Mouse (Mus musculus) heart, embryonic 10.5 days (tissue): ENCODE results near the gene Inca1. TPM values are rescaled to one million over a fixed set of nuclear protein-coding genes. Genes with fewer than 3 reads are reported as not detected.

ENCODE experiments used
- DNase-seq: peaks from one replicate; pipeline ENCODE4 v3.0.0-alpha.2; 2017; ENCODE audit warnings: low spot score
- H3K27ac ChIP-seq: fragments of 300-500 bp; sonication (generic); 2 replicates; pipeline ENCODE4 v1.5.1; 2016; ENCODE audit warnings: mild to moderate bottlenecking
- H3K27me3 ChIP-seq: fragments of 300-500 bp; sonication (generic); 2 replicates; pipeline ENCODE4 v1.6.1; 2016; ENCODE audit warnings: mild to moderate bottlenecking; ENCODE audit not compliant: poor library complexity, insufficient read depth, severe bottlenecking
- H3K36me3 ChIP-seq: fragments of 300-500 bp; sonication (generic); 2 replicates; pipeline ENCODE4 v1.6.1; 2016; ENCODE audit warnings: mild to moderate bottlenecking, moderate library complexity
- H3K4me1 ChIP-seq: fragments of 300-500 bp; sonication (generic); 2 replicates; pipeline ENCODE4 v1.6.1; 2016; ENCODE audit warnings: mild to moderate bottlenecking
- H3K4me3 ChIP-seq: fragments of 300-500 bp; sonication (generic); 2 replicates; pipeline ENCODE4 v1.5.1; 2016; ENCODE audit warnings: mild to moderate bottlenecking, moderate library complexity
- H3K9me3 ChIP-seq: fragments of 300-500 bp; sonication (generic); 2 replicates; pipeline ENCODE4 v1.6.1; 2016; ENCODE audit warnings: mild to moderate bottlenecking, moderate library complexity
- WGBS: fragments of 180-500 bp; shearing (Covaris S2); methylation state at CpG from one replicate; pipeline ENCODE4 v1.1.7; 2016; 5-methylcytosine and 5-hydroxymethylcytosine counted together
- polyA plus RNA-seq: library from polyadenylated mRNA; unstranded; fragments of >200 nt; fragmentation: Nextera tagmentation; extraction: Ambion mirVana; gene quantifications from 2 replicates; pipeline ENCODE4 v1.2.1, GENCODE M21; 2016

Inca1 gene
- polyA plus RNA-seq, 1 experiment from 2014 or later = 1.6 TPM

- no peaks in the 10 kb centered on the region for H3K27me3 ChIP-seq
- no peak overlapping the region for H3K4me3 ChIP-seq
- peaks cover 98% of the 10 kb centered on the region for H3K36me3 ChIP-seq
- H3K27ac ChIP-seq = no peak overlapping the region
- no peak for DNase-seq
- WGBS = 92% methylated on average over 9 of the region's 9 CpGs
- H3K9me3 ChIP-seq = no peaks in the 10 kb centered on the region
- H3K4me1 ChIP-seq = peaks cover 3% of the 10 kb centered on the region; the same call in 1 of the 2 replicates
These were observed 24.8 kb upstream of the Inca1 start for GRCm38 (mm10) chr11:70724706-70725105.

- DNase-seq = no peak
- no peaks in the 10 kb centered on the region for H3K27me3 ChIP-seq
- WGBS = 83% methylated on average over 3 of the region's 3 CpGs
- no peaks in the 10 kb centered on the region; the same call in 1 of the 2 replicates for H3K4me1 ChIP-seq
- no peaks in the 10 kb centered on the region for H3K9me3 ChIP-seq
- no peak overlapping the region for H3K27ac ChIP-seq
- H3K4me3 ChIP-seq = no peak overlapping the region
- H3K36me3 ChIP-seq = peaks cover 100% of the 10 kb centered on the region
These were observed 21.1 kb upstream of the Inca1 start for GRCm38 (mm10) chr11:70721072-70721471.

DNA sequence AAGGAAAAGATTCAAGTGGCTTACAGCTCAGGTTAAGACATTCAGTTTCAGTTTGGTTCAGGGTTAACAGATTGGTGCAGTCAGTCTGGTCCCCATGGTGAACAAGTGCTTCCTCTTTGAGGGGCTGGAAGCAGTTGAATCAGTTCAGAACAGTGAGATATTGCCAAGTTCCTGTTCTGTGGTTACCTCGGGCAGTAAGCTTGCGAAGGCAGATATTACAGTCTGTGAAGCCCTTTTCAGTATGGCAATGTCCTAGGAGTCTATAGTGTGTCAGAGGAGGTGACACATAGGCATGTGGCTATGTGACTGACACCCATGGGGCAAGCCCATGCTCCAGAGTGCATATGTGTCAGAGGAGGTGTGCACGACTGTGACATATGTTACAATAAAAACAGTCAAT is 20.6 kb upstream of the Inca1 start:
- no peak overlapping the region for H3K27ac ChIP-seq
- 88% methylated on average over 3 of the region's 3 CpGs for WGBS
- H3K9me3 ChIP-seq = no peaks in the 10 kb centered on the region
- H3K27me3 ChIP-seq = no peaks in the 10 kb centered on the region
- no peak for DNase-seq
- peaks cover 99% of the 10 kb centered on the region for H3K36me3 ChIP-seq
- no peaks in the 10 kb centered on the region for H3K4me1 ChIP-seq
- no peak overlapping the region for H3K4me3 ChIP-seq

DNA sequence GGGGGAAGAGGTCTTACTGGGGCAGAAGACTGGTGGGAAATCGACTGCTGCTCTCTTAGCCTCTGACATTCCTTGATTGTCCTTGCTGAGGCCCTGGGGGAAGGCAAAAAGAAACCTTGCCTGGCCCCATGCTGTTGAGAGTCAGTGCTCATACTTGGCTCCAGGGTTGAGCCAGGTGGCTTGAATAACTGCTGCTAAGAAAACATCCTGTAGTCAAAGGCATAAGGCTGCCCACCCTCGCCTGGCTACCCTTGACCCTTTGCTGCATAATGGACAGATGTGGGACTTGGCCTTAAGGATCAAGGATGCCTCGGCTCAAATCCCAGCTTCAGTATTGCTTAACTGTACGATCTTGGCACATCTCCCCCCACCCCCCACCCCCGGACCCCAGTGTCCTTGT is 18.5 kb upstream of the Inca1 start:
- Histone ChIP-seq H3K27me3 (no peaks in the 10 kb centered on the region), H3K9me3 (no peaks in the 10 kb centered on the region), H3K27ac (no peak overlapping the region), H3K4me1 (no peaks in the 10 kb centered on the region), H3K4me3 (no peak overlapping the region), H3K36me3 (peaks cover 90% of the 10 kb centered on the region)
- 72% methylated on average over 5 of the region's 5 CpGs for WGBS
- DNase-seq = no peak

GRCm38 (mm10) chr11:70715832-70716231 is 15.9 kb upstream of the Inca1 start:
- no peaks in the 10 kb centered on the region for H3K9me3 ChIP-seq
- H3K27ac ChIP-seq = no peak overlapping the region
- no peak overlapping the region for H3K4me3 ChIP-seq
- no peak for DNase-seq
- H3K4me1 ChIP-seq = no peaks in the 10 kb centered on the region
- H3K36me3 ChIP-seq = peaks cover 86% of the 10 kb centered on the region
- WGBS = 81% methylated on average over 6 of the region's 6 CpGs
- H3K27me3 ChIP-seq = no peaks in the 10 kb centered on the region

DNA sequence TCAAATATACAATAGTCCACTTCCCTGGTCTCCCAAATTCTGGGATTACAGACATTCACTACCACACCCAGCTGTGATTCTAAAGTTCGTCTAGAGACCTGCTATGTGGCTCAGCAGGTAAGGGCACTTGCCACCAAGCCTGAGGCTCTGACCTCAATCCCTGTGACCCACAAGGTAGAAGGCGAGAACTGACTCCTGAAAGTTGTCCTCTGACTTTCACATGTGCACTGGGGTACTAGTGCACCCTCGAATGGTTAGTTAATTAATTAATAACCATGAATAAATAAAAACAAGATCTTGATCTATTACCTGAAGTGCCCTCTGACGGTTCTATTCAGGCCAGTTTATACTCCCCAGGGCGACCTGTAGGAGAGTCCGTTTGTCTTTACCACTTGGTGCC is 13.3 kb upstream of the Inca1 start:
- Histone ChIP-seq H3K27me3 (no peaks in the 10 kb centered on the region), H3K9me3 (no peaks in the 10 kb centered on the region), H3K4me3 (no peak overlapping the region), H3K4me1 (no peaks in the 10 kb centered on the region), H3K36me3 (peaks cover 86% of the 10 kb centered on the region), H3K27ac (no peak overlapping the region)
- 86% methylated on average over 6 of the region's 6 CpGs for WGBS
- no peak for DNase-seq

DNA sequence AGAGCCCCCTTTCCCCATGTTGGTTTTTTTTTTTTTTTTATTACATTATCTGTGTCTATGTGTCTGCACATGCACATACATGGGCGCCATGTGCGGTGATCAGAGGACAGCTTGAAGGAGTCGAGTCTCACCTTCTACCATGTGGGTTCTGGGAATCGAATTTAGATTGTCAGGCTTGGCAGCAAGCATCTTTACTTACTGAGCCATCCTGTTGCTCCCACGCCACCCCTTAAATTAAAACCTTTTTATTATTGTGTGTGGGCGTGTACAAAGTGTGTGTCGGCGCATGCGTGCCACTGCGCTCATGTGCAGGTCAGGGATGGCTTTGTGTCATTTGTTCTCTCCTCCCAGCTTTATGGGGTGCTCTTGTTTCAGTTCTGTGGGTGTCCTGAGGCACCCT is 11.1 kb upstream of the Inca1 start:
- WGBS = 93% methylated on average over 10 of the region's 10 CpGs
- peaks cover 86% of the 10 kb centered on the region for H3K36me3 ChIP-seq
- DNase-seq = peak; percentile 36
- no peaks in the 10 kb centered on the region for H3K4me1 ChIP-seq
- no peaks in the 10 kb centered on the region for H3K27me3 ChIP-seq
- no peak overlapping the region for H3K27ac ChIP-seq
- no peak overlapping the region for H3K4me3 ChIP-seq
- H3K9me3 ChIP-seq = no peaks in the 10 kb centered on the region

- no peak for DNase-seq
- peaks cover 87% of the 10 kb centered on the region for H3K36me3 ChIP-seq
- H3K9me3 ChIP-seq = no peaks in the 10 kb centered on the region
- no peaks in the 10 kb centered on the region for H3K27me3 ChIP-seq
- H3K4me1 ChIP-seq = peaks cover 27% of the 10 kb centered on the region
- 78% methylated on average over 3 of the region's 3 CpGs for WGBS
- no peak overlapping the region for H3K27ac ChIP-seq
- H3K4me3 ChIP-seq = no peak overlapping the region
These were observed 6.2 kb upstream of the Inca1 start for GRCm38 (mm10) chr11:70706127-70706526.

- DNase-seq = no peak
- Histone ChIP-seq H3K4me3 (peak overlapping the region; percentile 79), H3K27me3 (no peaks in the 10 kb centered on the region), H3K4me1 (peaks cover 37% of the 10 kb centered on the region), H3K27ac (peak overlapping the region; percentile 99; the same call in 1 of the 2 replicates), H3K36me3 (peaks cover 54% of the 10 kb centered on the region), H3K9me3 (no peaks in the 10 kb centered on the region)
- 43% methylated on average over 6 of the region's 6 CpGs for WGBS
These were observed 2.8 kb upstream of the Inca1 start for GRCm38 (mm10) chr11:70702781-70703180.

- H3K4me1 ChIP-seq = peaks cover 37% of the 10 kb centered on the region
- H3K27ac ChIP-seq = peak overlapping the region; percentile 99
- WGBS = 69% methylated on average over 6 of the region's 6 CpGs
- no peaks in the 10 kb centered on the region for H3K9me3 ChIP-seq
- H3K4me3 ChIP-seq = peak overlapping the region; percentile 79
- H3K27me3 ChIP-seq = no peaks in the 10 kb centered on the region
- DNase-seq = no peak
- peaks cover 48% of the 10 kb centered on the region for H3K36me3 ChIP-seq
These were observed 2.2 kb upstream of the Inca1 start for GRCm38 (mm10) chr11:70701984-70702733.

- no peaks in the 10 kb centered on the region for H3K27me3 ChIP-seq
- peak overlapping the region; percentile 99 for H3K27ac ChIP-seq
- peaks cover 41% of the 10 kb centered on the region for H3K36me3 ChIP-seq
- peak overlapping the region; percentile 79 for H3K4me3 ChIP-seq
- H3K9me3 ChIP-seq = no peaks in the 10 kb centered on the region
- 11% methylated on average over 10 of the region's 10 CpGs for WGBS
- no peak for DNase-seq
- peaks cover 37% of the 10 kb centered on the region for H3K4me1 ChIP-seq
These were observed 1.4 kb upstream of the Inca1 start for GRCm38 (mm10) chr11:70701221-70701955.

GRCm38 (mm10) chr11:70700613-70701012 is 658 bp upstream of the Inca1 start:
- H3K9me3 ChIP-seq = no peaks in the 10 kb centered on the region
- peak overlapping the region; percentile 79 for H3K4me3 ChIP-seq
- H3K27me3 ChIP-seq = no peaks in the 10 kb centered on the region
- WGBS = under 1% methylated on average over 34 of the region's 34 CpGs
- peak overlapping the region; percentile 99 for H3K27ac ChIP-seq
- peak; percentile 84 for DNase-seq
- H3K36me3 ChIP-seq = peaks cover 33% of the 10 kb centered on the region
- H3K4me1 ChIP-seq = peaks cover 37% of the 10 kb centered on the region

GRCm38 (mm10) chr11:70699051-70699450 is 904 bp downstream of the Inca1 start:
- no peaks in the 10 kb centered on the region for H3K9me3 ChIP-seq
- WGBS = 55% methylated on average over 2 of the region's 2 CpGs
- H3K4me1 ChIP-seq = peaks cover 37% of the 10 kb centered on the region
- peaks cover 17% of the 10 kb centered on the region for H3K36me3 ChIP-seq
- DNase-seq = no peak
- no peak overlapping the region for H3K27ac ChIP-seq
- H3K4me3 ChIP-seq = peak overlapping the region; percentile 79; the same call in 1 of the 2 replicates
- H3K27me3 ChIP-seq = no peaks in the 10 kb centered on the region
